Mouse (Mus musculus) lung, postnatal 10 days (tissue): ENCODE measurements around the gene Secisbp2.
"Not testable (repeated sequence)": the region's sequence is repeated elsewhere in the genome, so short reads cannot be mapped to it uniquely, and the experiment has no call there.

Experiments used
- DNase-seq: peaks from one replicate; pipeline ENCODE4 v3.0.0; 2021

The Secisbp2 gene

GRCm38 (mm10) chr13:51651408-51652064, at the start of gene Secisbp2:
Secisbp2 (plus strand) TSS chr13:51651697.
- peak; percentile 96 for DNase-seq

- no peak for DNase-seq
These were observed 48.7 kb upstream of the Secisbp2 start for GRCm38 (mm10) chr13:51602764-51603163.

- DNase-seq = peak; percentile 55
These were observed 48.1 kb upstream of the Secisbp2 start for GRCm38 (mm10) chr13:51603221-51603893.

GRCm38 (mm10) chr13:51603894-51604244, 47.6 kb upstream of the Secisbp2 start:
- no peak for DNase-seq

GRCm38 (mm10) chr13:51609231-51609630, 42.3 kb upstream of the Secisbp2 start:
- no peak for DNase-seq

GRCm38 (mm10) chr13:51611060-51611459, 40.4 kb upstream of the Secisbp2 start:
- DNase-seq = no peak

- no peak for DNase-seq
These were observed 40.0 kb upstream of the Secisbp2 start for GRCm38 (mm10) chr13:51611500-51611899.

- peak; percentile 15 for DNase-seq
These were observed 35.7 kb upstream of the Secisbp2 start for GRCm38 (mm10) chr13:51615815-51616214.

DNA sequence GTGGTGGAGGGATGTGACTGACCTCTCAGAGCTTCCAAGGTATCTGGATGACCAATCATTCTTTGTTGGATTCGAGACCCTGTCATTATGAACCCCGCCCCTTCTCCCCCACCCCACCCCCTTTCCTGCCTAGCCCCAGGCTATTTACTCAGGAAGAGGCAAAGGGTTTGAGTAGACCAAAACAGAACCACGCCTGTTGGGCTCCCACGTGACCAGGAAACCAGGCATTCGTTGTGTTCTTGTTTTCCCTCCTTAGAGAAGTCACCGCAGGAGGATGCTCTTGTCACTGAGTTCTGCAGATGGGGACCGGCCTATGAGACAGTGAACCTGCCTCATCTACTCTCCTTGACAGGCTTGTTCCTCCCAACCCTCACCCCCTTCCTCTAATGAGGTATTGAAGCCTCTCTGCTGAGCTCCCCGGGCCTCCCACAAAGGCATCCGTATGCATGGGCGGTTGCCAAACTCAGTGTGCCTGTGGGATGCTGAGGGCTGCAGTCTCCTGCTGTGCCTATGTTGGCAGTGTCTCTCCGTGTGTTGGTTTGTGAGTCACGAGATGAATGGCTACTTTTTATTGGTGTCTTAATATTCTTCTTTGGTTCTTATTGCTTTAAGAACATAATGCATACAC, 35.0 kb upstream of the Secisbp2 start:
- no peak for DNase-seq

GRCm38 (mm10) chr13:51617306-51617705, 34.2 kb upstream of the Secisbp2 start:
- no peak for DNase-seq

DNA sequence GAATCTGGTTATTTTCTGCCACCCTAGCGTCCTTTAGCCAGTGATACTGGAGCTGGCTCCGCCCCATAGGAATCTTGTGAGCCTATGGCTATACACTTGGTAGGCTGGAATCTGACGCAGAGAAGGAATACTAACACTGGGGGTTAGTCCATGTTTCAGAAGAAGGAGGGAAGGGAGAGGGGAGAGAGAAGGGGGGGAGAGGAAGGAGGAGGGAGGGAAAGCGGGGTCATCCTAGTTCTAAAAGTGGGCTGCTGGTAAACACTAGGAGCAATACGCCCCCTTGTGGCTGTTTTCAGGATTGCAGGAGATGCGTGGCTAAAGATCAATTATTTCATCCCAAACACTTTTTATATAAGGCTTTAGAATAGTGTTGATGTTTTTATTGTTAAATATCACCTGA, 33.6 kb upstream of the Secisbp2 start:
- peak; percentile 70 for DNase-seq

GRCm38 (mm10) chr13:51618602-51619001, 32.9 kb upstream of the Secisbp2 start:
- no peak for DNase-seq

- no peak for DNase-seq
These were observed 28.9 kb upstream of the Secisbp2 start for GRCm38 (mm10) chr13:51622626-51623025.

GRCm38 (mm10) chr13:51623678-51624077, 27.8 kb upstream of the Secisbp2 start:
- DNase-seq = no peak

- no peak for DNase-seq
These were observed 23.1 kb upstream of the Secisbp2 start for GRCm38 (mm10) chr13:51628273-51628848.

GRCm38 (mm10) chr13:51631354-51631992, 20.0 kb upstream of the Secisbp2 start:
- no peak for DNase-seq

DNA sequence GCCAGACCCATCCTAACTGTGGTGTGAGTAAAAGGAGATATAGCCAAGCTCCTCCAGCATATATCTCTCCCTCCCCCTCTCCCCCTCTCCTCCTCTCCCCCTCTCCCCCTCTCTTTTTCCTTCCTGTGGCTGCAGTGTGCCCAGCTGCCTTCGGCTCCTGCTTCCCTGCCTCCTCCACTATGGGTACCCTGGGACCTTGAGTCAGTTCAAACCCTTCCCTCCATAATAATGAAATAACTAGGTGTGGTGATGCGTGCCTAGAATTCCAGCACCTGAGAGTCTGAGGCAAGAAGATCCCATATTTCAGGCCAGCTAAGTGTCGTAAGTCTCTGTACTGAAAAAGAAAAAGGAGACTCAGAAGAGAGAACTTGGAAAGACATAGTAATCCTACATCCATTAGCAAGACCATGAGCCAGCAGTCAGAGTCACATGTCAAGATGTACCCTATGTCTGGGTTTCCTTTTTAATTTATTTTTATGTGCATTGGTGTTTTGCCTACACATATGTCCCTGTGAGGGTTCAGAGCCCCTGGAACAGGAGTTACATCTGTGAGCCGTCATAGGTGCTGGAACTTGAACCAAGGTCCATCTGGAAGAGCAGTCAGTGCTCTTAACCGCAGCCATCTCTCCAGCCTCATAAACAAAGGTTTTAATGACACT, 18.8 kb upstream of the Secisbp2 start:
- no peak for DNase-seq

DNA sequence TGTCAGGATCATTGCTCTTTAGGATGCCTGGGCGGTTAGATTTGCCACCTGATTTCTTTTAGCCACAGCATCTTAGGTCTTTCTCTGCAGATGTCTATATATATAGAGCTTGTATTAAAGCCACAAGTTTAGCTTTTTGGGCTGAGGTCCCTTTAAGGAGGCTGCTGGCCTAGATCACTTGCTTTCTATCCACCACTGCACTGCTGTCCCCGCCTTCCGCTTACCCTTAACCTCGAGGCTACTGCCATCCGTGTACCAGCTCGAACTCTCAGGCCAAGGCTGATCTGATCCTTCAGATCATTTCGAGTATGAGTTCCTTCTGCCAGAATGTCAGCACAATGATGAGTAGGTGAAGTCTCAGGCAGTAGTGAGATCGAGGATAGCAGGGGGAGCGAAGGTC, 16.1 kb upstream of the Secisbp2 start:
- not testable (repeated sequence) for DNase-seq

DNA sequence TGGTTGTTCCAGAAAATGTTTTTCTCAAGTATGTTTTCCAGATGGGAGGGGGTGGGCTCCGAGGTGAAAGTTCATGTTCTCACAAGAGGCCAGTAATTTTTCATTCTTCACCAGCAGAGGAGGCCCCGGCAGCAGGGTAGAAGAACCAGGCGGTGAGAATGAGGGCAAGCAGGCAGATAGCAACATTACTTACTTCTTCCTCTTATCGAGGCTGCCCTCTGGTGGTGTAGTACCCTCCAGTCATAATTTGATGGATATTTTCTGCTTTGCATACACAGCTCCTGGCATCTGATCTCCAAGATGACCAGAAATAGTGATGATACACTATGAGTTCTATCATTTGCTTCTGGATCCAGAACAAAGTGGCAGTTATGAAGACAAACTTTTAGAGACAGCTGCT, 12.5 kb upstream of the Secisbp2 start:
- peak; percentile 41 for DNase-seq

DNA sequence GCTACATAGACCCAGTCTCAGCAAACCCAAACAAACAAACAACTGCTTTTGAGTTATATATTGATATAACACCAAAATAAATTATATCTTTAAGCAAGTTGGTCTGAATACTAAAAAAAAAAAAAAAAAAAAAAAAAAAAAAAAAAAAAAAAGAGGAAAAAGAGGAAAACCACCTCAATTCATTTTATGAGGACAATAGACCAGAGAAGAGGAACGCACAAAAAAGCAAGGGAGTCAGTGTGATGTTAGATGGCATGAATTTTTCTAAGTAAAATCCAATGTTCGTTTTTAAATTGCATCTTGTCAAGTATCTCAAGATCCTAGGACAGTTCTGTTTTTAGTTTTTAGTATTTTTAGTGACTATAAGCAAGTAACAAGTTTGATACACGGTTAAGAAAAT, 10.1 kb upstream of the Secisbp2 start:
- DNase-seq = no peak

GRCm38 (mm10) chr13:51642171-51642778, 9.2 kb upstream of the Secisbp2 start:
- DNase-seq = no peak
